Mouse (Mus musculus): ENCODE results near the gene Cacnb2. TPM values are rescaled to one million over a fixed set of nuclear protein-coding genes. Genes with fewer than 3 reads are reported as not detected.

Cacnb2 gene
- polyA plus RNA-seq, 1 experiment from 2014 or later = 0.38 TPM

DNA sequence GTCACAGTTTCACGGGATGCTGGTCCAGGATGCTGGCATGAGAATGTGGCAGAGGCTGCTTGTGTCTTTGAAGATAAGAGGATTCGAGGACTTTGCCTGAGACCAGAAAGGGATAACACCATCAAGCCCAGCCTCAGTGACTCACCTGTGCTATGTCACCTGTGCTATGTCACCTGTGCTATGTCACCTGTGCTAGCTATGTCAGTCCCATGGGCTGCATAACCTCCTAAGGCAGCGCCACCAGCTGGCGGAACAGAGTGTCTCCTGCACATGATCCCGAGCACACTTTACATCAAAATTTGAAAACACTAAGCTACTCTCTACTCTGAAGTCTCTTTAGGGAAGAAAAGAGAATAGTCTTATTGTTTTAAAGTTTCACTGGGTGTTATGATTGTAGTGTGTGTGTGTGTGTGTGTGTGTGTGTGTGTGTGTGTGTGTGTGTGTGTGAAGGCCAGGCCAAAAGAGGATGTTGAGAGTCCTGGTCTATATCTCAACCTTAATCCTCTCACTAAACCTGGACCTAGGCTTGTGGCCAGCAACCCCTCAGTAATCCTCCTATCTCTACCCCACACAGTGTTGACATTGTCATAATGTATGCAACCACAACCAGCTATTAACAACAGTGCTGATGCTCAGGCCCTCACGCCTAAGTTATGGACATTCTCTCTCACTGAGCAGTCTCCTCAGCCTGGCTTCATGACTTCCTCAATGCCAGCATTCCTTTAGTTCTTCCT lies 17.4 kb downstream of the Cacnb2 start:
- Histone ChIP-seq H3K27ac (replicated peaks) (no peak overlapping the region), H3K36me3 (replicated peaks) (no peaks in the 10 kb centered on the region), H3K27me3 (no peaks in the 10 kb centered on the region), H3K4me2 (no peak overlapping the region), H3K9me3 (replicated peaks) (no peaks in the 10 kb centered on the region), H3K4me3 (replicated peaks) (no peak overlapping the region), H3K4me1 (replicated peaks) (no peaks in the 10 kb centered on the region), H3K9ac (no peak overlapping the region)
- 59% methylated on average over 6 of the region's 6 CpGs for WGBS (ENCODE audit: insufficient replicate concordance)
- no peak for ATAC-seq (ENCODE audit: insufficient read depth)

DNA sequence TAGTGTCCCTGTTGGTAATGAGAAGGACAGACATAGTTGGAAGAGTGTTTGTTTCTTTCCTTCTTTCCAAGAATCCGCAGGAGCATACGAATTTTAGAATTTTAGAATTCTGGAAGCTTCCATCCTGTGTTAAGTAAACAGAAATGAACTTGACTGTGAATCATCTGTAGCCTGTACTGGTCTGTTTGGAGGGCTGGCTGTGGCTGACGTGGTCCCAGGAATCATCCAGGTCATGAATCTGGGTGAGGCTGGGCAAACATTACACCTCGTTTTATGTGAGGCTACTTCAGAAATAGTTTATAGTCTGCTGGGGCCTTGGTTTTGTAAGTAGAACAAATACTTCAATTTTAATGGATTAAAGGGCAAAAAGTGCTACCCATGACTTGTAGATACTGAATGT lies 18.0 kb downstream of the Cacnb2 start:
- no peaks in the 10 kb centered on the region for H3K9me3 ChIP-seq (replicated peaks)
- H3K36me3 ChIP-seq (replicated peaks) = no peaks in the 10 kb centered on the region
- H3K4me2 ChIP-seq = no peak overlapping the region
- WGBS (ENCODE audit: insufficient replicate concordance) = 53% methylated on average over 4 of the region's 4 CpGs
- H3K27me3 ChIP-seq = no peaks in the 10 kb centered on the region
- no peak overlapping the region for H3K9ac ChIP-seq
- H3K4me1 ChIP-seq (replicated peaks) = no peaks in the 10 kb centered on the region
- no peak overlapping the region for H3K4me3 ChIP-seq (replicated peaks)
- H3K27ac ChIP-seq (replicated peaks) = no peak overlapping the region
- no peak for ATAC-seq (ENCODE audit: insufficient read depth)

DNA sequence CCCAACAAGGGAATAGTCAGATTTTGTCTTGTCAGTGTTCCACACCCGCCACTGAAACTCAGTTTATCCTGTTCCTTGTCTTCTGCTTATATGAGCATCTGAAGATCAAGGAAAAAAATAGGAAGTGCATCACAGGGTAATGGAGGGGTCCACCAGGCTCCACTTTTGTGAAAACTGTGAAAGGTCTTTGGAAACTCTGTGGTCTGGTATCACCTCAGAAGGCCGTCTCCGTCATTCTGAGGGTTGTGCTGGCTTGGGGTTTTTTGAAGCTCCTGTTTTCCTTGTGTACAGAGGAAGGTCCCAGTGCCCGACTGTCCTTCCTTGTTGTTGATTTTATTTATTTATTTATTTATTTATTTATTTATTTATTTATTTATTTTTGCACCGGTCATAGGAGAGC lies 20.9 kb downstream of the Cacnb2 start:
- Histone ChIP-seq H3K9me3 (replicated peaks) (no peaks in the 10 kb centered on the region), H3K9ac (no peak overlapping the region), H3K4me3 (replicated peaks) (no peak overlapping the region), H3K27me3 (no peaks in the 10 kb centered on the region), H3K27ac (replicated peaks) (no peak overlapping the region), H3K4me1 (replicated peaks) (no peaks in the 10 kb centered on the region), H3K4me2 (no peak overlapping the region), H3K36me3 (replicated peaks) (no peaks in the 10 kb centered on the region)
- ATAC-seq (ENCODE audit: insufficient read depth) = no peak
- 55% methylated on average over 5 of the region's 5 CpGs for WGBS (ENCODE audit: insufficient replicate concordance)

DNA sequence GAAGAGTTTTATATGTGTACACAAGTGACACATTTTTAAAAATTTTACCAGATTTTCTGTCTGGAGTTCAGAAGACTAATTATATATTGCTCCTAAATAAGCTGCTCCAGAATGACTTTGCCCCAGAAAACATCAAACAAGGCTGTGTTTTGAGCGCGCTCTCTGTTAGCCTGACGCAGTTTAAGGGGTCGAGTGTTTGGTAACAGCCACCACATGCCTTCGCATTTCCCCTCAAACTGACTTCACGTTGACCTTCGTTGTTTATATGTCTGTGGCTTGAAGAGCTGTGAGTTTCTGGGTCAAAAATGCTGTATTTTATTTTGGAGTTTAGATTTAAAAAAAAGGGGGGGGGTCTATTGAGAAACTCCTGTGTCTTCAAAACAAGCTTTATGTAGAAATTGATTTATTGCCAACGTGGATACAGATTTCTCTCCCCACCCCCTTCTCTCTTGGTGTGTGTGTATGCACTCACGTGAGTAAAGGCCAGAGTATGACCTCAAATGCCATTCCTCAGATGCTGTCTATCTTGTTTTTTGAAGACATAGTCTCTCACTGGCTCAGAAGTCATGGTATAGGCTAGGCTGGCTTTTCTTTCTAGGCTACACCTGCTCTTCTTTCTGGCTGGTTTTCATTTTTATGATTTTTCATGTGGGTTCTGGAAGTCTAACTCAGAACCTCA lies 27.1 kb downstream of the Cacnb2 start:
- whole genome bisulfite sequencing (ENCODE audit: insufficient replicate concordance) = 55% methylated on average over 9 of the region's 9 CpGs
- Histone ChIP-seq H3K4me1 (replicated peaks) (no peaks in the 10 kb centered on the region; the same call in 1 of the 2 replicates), H3K4me2 (no peak overlapping the region), H3K9me3 (replicated peaks) (no peaks in the 10 kb centered on the region), H3K4me3 (replicated peaks) (no peak overlapping the region), H3K27ac (replicated peaks) (no peak overlapping the region), H3K27me3 (no peaks in the 10 kb centered on the region), H3K9ac (no peak overlapping the region), H3K36me3 (replicated peaks) (no peaks in the 10 kb centered on the region)
- ATAC-seq (ENCODE audit: insufficient read depth) = no peak

DNA sequence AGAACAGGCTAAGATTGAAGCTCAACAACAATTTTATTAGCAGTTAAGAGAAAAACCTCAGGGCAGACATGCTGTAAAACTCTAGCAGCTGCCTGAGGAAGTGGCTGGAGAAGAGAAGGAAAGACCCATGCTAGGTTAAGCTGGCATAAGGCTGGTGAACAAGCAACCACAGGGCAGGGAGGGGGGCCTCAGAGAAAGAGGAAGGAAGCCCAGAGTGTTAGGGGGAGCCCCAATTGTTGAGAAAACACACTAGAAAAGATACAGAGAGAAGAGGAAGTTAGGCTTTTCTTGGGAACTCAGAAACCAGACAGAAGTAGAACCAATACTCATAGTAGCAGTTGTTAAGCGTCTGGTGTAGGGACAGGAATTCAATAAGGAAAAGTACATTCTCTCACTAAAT lies 28.7 kb downstream of the Cacnb2 start:
- whole genome bisulfite sequencing (ENCODE audit: insufficient replicate concordance) = 21% methylated on average over 1 of the region's 1 CpGs
- H3K9me3 ChIP-seq (replicated peaks) = no peaks in the 10 kb centered on the region
- H3K9ac ChIP-seq = no peak overlapping the region
- no peaks in the 10 kb centered on the region; the same call in 1 of the 2 replicates for H3K4me1 ChIP-seq (replicated peaks)
- no peaks in the 10 kb centered on the region for H3K27me3 ChIP-seq
- H3K4me2 ChIP-seq = no peak overlapping the region
- H3K27ac ChIP-seq (replicated peaks) = no peak overlapping the region
- peak; percentile 54; the same call in 1 of the 2 replicates for ATAC-seq (ENCODE audit: insufficient read depth)
- H3K36me3 ChIP-seq (replicated peaks) = no peaks in the 10 kb centered on the region
- no peak overlapping the region for H3K4me3 ChIP-seq (replicated peaks)

DNA sequence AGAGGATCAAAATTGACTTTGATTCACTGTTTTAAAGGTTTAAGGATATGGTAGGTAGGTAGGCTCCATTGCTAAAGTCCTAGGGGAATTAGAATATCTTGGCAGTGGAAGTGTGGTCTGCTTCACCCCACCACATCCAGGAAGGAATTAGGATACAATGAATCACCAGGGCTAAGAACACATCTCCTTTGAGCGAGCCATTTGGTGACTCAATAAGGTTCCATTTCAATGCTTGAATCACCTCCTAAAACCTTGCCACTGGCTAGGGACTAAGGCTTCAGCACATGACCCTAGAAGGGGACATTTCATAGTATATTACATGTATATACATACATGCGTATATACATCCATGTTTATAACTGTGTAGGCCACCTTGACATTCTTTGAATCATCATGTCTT lies 30.3 kb downstream of the Cacnb2 start:
- Histone ChIP-seq H3K4me1 (replicated peaks) (no peaks in the 10 kb centered on the region; the same call in 1 of the 2 replicates), H3K9ac (no peak overlapping the region), H3K36me3 (replicated peaks) (no peaks in the 10 kb centered on the region), H3K4me2 (no peak overlapping the region), H3K27ac (replicated peaks) (no peak overlapping the region), H3K9me3 (replicated peaks) (no peaks in the 10 kb centered on the region), H3K27me3 (no peaks in the 10 kb centered on the region), H3K4me3 (replicated peaks) (no peak overlapping the region)
- WGBS (ENCODE audit: insufficient replicate concordance) = 65% methylated on average over 2 of the region's 2 CpGs
- ATAC-seq (ENCODE audit: insufficient read depth) = no peak

DNA sequence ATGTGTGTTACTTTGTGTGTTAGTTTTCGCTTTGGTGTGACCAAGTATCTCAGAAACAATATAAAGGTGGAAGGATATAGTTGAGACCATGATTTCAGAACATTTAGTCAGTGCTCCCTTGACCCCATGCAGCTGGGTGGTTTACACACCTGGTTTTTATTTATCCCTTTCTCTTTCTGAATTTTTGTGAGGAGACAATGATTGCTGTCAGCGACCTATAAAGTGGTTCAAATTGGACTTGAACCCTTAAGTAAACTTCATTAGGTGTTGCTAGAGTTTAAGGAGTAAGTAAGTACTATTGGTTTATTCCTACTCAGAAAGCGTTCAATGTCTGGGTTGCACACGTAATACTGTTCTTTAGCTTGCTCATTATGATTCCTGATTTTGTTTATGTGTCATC lies 36.4 kb downstream of the Cacnb2 start:
- 65% methylated on average over 4 of the region's 4 CpGs for WGBS (ENCODE audit: insufficient replicate concordance)
- Histone ChIP-seq H3K27ac (replicated peaks) (no peak overlapping the region), H3K36me3 (replicated peaks) (no peaks in the 10 kb centered on the region), H3K4me1 (replicated peaks) (no peaks in the 10 kb centered on the region), H3K9ac (no peak overlapping the region), H3K27me3 (no peaks in the 10 kb centered on the region), H3K4me3 (replicated peaks) (no peak overlapping the region), H3K4me2 (no peak overlapping the region), H3K9me3 (replicated peaks) (no peaks in the 10 kb centered on the region)
- no peak for ATAC-seq (ENCODE audit: insufficient read depth)

DNA sequence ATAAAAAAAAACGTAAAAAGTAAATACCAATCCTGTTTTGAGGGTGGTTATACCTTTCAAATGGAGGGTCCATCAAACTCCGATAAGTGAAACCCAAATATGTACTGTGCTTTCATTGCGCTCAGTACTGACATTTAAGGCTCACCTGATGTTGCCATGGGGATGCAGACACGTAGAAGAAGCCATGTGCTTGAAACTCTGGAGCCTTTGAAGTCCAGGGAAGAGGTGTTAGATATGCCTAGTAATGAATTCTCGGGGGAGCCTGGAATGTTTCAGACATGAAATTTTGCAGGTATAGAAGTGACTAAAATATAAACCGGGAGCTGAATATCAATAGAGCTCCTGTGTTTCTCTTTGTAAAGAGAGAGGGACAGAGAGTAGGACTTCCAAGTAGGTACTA lies 37.0 kb downstream of the Cacnb2 start:
- H3K4me3 ChIP-seq (replicated peaks) = no peak overlapping the region
- H3K9me3 ChIP-seq (replicated peaks) = no peaks in the 10 kb centered on the region
- no peak overlapping the region for H3K9ac ChIP-seq
- WGBS (ENCODE audit: insufficient replicate concordance) = 61% methylated on average over 6 of the region's 6 CpGs
- no peaks in the 10 kb centered on the region for H3K36me3 ChIP-seq (replicated peaks)
- no peaks in the 10 kb centered on the region for H3K4me1 ChIP-seq (replicated peaks)
- H3K4me2 ChIP-seq = no peak overlapping the region
- H3K27ac ChIP-seq (replicated peaks) = no peak overlapping the region
- ATAC-seq (ENCODE audit: insufficient read depth) = no peak
- H3K27me3 ChIP-seq = no peaks in the 10 kb centered on the region

DNA sequence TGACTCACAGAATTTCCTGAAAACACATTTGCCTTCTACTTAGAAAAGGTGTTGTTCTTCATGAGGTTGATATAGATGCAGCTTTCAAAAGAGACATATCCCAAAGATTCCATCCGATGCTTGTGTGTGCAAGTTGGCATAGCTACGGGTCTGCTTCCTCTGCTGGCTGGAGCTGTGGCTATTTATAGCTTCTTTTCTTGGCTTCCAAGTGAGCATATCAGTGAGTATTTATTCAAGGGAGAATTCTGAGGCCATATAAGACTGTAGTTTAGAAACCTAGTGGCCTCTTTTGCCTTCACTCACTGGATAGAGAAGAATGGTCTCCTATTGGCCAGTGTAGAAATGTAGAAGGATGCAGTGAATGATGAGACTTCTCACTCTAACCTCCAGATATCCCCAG lies 38.2 kb downstream of the Cacnb2 start:
- Histone ChIP-seq H3K4me1 (replicated peaks) (no peaks in the 10 kb centered on the region), H3K9me3 (replicated peaks) (no peaks in the 10 kb centered on the region), H3K27ac (replicated peaks) (no peak overlapping the region), H3K36me3 (replicated peaks) (no peaks in the 10 kb centered on the region), H3K4me2 (no peak overlapping the region), H3K27me3 (no peaks in the 10 kb centered on the region), H3K4me3 (replicated peaks) (no peak overlapping the region), H3K9ac (no peak overlapping the region)
- 38% methylated on average over 2 of the region's 2 CpGs for WGBS (ENCODE audit: insufficient replicate concordance)
- no peak for ATAC-seq (ENCODE audit: insufficient read depth)

DNA sequence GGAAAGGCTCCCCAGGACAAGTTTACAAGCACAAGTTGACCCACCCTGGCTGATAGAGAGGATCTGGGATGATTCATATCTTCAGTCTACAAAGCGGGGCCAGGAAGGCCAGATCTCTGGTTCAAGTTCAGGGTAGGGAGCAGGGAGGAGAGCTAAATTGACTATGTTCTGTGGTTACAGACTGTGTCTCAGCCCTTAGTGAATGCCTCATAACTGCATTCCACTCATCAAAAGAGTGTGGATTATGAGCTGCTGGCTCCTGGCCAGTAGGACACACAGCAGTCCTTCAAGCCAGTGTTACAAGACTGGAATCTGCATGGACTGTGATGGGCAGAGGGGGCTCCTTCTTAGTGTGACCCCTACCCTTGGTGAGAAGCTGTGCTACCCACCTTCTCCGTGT lies 48.4 kb downstream of the Cacnb2 start:
- Histone ChIP-seq H3K27me3 (no peaks in the 10 kb centered on the region), H3K27ac (replicated peaks) (no peak overlapping the region), H3K9ac (no peak overlapping the region), H3K4me3 (replicated peaks) (no peak overlapping the region), H3K4me1 (replicated peaks) (no peaks in the 10 kb centered on the region), H3K4me2 (no peak overlapping the region), H3K9me3 (replicated peaks) (no peaks in the 10 kb centered on the region), H3K36me3 (replicated peaks) (no peaks in the 10 kb centered on the region)
- no peak for ATAC-seq (ENCODE audit: insufficient read depth)
- WGBS (ENCODE audit: insufficient replicate concordance) = 55% methylated on average over 2 of the region's 2 CpGs

DNA sequence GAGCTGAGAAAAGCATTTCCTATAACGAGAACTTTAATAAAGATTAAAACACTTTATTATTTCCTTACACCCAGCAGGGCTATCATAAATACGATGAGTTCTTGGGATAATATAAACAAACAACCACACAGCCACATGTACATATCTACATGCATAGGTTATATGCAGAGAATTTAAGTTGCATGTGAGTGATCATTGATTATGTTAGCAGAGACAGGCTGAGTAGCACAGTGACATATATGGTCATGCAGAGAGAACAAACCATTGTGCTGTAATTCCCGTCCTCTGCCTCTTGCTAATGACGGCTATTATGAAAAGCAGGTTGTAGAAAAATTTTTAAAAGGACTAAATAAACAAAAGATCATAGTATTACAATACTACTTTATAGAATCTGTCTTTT lies 53.8 kb downstream of the Cacnb2 start:
- ATAC-seq (ENCODE audit: insufficient read depth) = no peak
- no peaks in the 10 kb centered on the region for H3K27me3 ChIP-seq
- 62% methylated on average over 4 of the region's 4 CpGs for WGBS (ENCODE audit: insufficient replicate concordance)
- H3K27ac ChIP-seq (replicated peaks) = no peak overlapping the region
- H3K4me1 ChIP-seq (replicated peaks) = no peaks in the 10 kb centered on the region
- no peak overlapping the region for H3K4me3 ChIP-seq (replicated peaks)
- no peaks in the 10 kb centered on the region for H3K36me3 ChIP-seq (replicated peaks)
- H3K9me3 ChIP-seq (replicated peaks) = no peaks in the 10 kb centered on the region
- no peak overlapping the region for H3K4me2 ChIP-seq
- H3K9ac ChIP-seq = no peak overlapping the region
